Mouse (Mus musculus) regulatory T cell (primary cell): ENCODE data around the gene Loxl3.

Experiments
- in situ Hi-C: fragments of 300-600 bp; cut with MboI, MseI; formaldehyde crosslinking; loops from one replicate; pipeline ENCODE4 v1.15.1; 2025; ENCODE audit warnings: high pct_unique_total_duplicates

Gene Loxl3

DNA sequence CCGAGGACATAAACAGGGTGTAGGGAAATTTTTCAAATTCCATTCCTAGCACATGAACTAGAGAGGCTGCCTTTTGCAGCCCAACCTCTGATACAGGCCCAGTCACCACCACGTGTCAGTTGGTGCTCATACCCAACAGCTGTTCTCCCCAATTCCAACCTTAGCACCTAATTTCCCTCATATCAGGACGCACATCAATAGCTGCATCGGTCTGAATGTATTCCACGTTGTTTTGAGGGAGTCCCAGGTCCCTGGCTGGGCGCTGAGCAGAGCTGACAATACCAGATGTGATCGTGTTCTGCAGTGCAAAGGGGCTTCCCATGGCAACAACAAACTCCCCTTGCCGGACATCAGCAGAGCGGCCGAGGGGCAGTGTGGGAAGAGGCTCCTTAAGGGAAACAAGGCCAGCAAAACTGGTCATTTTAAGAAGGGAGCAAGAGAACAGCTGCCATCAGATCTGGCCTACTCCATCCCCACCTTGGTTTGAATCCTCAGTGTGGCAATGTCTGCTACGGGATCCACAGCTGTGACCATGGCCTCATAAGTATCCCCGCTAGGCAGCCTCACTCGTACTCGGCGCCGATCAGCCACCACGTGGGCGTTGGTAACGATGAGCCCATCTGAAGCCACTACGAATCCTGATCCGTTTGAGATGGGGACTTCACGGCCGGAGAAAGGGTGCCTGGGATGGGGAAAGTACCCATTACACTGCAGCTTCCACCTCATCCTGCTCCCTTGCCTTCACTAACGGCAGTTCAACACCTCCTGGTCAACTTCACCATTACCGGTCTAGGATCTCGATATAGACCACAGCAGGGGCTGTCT lies 19.4 kb downstream of the Loxl3 start:
- in situ Hi-C loops = loop anchor here (10.0 kb wide), 1 partner anchor 49 kb away; no protein-coding TSS in a partner anchor

DNA sequence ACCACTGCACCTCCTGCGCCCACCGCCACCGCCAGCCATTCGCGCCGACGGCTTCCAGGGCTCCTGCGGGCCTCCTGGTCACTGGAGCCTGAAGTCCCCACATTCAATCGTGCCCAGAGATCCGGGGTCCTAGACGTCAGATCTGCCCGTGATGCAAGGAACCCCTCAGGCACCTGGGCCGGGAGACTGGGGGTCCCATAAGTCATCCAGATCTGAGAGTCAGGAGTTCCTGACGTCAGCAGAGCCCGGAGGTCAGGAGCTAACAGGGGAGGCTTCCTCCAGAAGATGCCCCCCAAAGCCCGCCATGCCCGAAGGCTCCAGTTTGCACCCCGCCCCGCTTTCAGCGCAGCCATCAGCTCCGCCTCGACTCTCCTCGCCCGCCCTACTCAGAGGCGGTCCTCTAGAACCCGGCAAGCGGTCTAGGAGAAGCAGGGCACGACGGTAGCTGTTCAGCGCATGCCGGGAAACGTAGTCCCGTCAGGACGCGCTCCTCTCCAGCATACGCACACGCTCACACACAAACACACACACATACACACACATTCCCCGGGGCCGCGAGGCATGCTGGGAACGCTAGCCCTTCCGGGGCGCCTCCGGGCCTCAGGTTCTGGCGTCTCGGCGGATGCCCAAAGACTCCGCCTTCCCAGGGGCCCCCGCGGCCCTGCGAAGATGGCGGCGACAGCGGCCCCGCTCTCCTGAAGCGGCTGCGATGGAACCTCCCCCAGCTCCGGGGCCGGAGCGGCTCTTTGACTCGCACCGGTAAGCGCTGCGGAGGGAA lies 20.3 kb downstream of the Loxl3 start, which contains the start of gene Aup1:
Gene Aup1, plus strand, starts transcription at position 448 of the 778 bp plus-strand sequence.
- in situ Hi-C loops = loop anchor here (10.0 kb wide), 1 partner anchor 49 kb away; no protein-coding TSS in a partner anchor

DNA sequence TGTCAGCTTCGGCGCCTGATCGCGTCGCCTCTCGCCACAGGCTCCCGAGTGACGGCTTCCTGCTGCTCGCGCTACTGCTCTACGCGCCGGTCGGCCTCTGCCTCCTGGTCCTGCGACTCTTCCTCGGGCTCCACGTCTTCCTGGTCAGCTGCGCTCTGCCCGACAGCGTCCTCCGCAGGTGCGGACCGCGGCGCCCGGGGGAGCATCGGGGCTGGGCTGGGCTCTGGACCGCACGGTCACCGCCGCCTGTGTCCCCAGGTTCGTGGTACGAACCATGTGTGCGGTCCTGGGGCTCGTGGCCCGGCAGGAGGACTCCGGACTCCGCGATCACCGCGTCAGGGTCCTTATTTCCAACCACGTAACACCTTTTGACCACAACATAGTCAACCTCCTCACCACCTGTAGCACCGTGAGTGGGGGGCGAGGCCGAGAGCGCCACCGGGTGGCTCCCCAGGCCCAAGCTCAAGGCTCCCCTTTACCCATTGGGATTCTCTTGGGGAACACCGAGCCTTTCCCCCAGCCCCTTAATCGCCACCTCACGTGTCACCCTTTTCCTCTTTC lies 21.0 kb downstream of the Loxl3 start, which contains the start of gene Htra2:
Gene Htra2, minus strand, starts transcription at position 403 of the 561 bp plus-strand sequence.
- in situ Hi-C loops = loop anchor here (10.0 kb wide), 1 partner anchor 50 kb away; no protein-coding TSS in a partner anchor

DNA sequence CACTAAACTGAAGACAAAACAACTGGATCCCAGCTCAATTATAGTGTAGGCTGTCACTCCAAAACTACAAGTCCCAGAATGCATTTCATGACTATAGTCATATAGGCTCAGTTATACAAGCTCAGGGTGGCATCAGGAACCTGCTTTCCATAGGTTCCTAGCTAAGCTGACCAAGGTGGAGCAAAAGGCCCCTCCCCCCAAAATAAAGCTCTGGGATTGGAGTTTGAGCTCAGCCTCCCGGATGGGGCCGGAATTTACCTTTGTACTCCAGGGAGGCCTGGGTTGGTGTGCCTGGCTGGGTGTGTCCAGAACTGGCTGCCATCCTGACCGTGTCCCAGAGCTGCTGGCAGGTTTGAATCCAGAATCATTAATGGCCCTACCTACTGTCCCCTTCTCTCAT lies 23.8 kb downstream of the Loxl3 start, which contains the start of gene Dqx1:
Gene Dqx1, plus strand, starts transcription at position 55 of the 400 bp plus-strand sequence.
- in situ Hi-C loops = loop anchor here (10.0 kb wide), 1 partner anchor 53 kb away; no protein-coding TSS in a partner anchor

DNA sequence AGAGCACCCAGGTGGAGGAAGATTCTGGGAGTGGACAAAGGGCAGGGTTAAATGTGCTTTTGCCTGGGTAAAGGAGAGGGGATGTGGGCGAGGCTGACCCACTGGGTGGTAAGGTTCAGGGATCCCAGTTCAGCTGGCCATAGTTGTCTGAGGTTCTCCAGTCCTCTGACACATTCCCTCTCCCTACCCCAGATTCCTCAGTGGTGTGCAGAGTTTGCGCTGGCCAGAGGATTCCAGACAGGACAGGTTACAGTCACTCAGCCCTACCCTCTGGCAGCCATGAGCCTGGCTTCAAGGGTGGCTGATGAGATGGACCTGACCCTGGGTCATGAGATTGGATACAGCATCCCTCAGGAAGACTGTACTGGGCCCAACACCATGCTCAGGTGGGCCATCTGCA lies 24.8 kb downstream of the Loxl3 start:
- in situ Hi-C loops = loop anchor here (10.0 kb wide), 1 partner anchor 54 kb away; no protein-coding TSS in a partner anchor

DNA sequence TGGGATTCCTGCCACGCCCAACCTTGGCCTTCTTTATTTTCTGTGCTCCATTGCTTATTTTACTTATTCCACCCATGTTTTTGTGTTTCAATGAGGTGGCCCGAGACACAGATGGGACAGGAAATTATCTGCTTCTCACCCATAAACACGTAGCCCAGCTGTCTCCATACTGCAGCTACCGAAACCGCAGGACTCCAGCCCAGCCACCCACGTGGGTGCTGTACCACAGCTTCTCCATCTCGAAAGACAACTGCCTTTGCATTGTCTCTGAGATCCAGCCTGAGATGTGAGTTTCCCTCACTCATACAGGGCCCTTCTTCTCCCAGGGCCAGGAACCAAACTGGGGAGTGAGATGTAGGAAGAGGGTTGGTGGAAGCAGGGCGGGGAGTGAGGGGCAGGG lies 32.0 kb downstream of the Loxl3 start:
- in situ Hi-C loops = no loop called here

DNA sequence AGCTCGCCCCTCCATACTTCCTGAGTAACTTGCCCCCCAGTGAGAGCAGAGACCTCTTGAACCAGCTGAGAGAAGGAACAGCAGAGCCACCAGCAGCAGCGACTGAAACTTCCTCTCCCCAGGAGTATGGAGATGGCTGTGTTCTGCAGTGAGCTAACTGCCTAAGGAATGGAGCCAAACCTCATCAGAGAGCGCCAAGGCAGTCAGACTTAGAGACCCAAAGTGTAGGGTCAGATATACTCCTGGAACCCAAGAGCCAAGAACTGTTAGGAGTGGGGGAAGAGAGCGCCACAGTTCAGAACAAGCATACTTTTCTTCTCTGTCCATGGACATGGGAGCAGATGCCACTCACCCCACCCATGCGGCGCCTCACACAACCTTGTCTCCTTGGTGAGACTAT lies 32.5 kb downstream of the Loxl3 start:
- in situ Hi-C loops = no loop called here

DNA sequence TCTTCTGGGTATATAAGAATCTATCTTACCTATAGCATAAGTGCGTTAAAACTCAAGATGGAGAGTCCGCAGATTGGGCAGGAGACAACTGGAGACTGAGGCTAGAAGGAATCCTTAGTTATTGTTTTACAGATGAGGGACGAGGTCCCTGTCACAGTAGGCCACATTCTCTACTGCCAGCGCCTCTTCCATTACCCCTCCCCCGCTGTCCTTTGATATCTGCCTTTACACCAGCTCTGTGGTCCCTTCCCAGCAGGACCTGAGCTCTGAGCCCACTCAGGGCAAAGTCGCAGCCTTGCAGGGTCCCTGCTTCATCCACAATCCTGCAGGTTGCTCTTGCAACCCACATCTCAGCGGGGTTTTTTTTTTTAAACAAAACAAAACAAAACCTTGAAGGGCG lies 34.2 kb downstream of the Loxl3 start:
- in situ Hi-C loops = no loop called here

DNA sequence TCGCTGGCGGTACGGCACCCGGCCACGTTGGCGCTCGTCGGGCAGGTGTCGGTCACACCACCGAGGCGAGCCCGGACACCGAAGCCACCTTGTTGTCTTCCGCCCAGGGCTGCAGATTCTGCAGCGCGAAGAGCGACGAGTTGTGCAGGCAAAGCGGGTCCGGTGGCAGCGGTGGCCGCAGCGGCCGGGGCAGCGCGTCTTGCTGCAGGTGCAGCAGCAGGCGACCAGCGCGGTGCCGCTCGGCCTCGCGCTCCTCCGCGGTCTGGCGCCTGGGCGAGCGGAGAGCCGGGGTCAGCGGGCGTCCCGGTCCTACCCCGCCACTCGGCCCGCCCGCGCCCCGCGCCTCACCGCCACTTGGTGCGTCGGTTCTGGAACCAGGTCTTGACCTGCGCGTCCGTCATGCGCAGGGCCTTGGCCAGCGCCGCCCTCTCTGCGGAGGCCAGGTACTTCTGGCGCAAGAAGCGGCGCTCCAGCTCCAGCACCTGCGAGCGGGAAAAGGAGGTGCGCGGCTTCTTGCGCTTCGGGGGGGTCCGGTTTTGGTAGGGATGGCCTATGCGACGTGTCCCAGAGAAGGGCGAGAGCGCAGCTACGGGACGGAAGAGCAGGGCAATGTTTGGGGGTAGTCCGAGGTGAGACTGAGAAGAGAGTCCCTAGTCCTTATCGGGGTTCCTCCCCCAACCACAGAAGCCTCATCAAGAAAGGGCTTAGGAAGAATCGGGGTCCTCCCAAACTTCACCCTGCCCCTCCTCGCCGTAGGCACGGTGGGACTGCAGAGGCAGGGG lies 34.9 kb downstream of the Loxl3 start:
- in situ Hi-C loops = no loop called here

DNA sequence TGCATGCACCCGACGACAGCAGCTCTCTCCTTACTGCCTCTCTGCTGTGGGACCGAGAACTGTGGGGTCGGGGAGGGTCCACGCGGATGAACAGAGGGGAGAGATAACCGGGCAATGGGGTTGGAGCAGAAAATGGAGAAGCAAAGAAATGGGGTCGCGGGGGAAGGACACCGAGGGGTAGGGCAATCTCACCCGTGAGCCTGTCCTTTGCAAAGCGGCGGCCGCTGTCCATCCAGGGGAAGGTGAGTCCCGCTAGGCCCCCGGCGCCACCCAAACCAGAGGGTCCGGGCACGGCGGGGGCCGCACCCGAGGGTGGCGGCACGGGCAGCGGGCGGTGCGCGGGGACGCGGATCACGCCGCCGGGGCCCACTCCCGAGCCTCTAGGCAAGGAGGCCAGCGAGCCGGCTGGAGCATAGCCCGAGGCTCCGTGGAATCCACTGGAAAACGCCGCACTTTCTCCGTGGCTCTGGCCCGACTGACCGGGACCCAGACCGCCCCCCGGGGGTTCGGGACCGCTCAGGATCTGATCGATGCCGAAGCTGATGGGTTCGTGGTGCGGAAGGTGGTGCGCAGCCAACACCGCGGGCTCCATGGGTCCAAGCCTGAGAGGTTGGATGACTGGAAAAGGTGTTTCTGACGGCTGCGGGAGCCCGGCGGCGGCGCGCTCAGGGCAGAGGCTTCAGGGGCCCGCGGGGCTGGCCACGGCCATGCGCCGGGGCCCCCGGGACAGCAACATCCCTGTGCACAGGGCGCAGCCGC lies 35.7 kb downstream of the Loxl3 start:
- in situ Hi-C loops = no loop called here

DNA sequence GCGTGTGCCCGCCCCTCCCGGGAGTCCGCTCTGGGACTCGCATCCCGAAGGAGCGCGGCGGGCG lies 36.1 kb downstream of the Loxl3 start, which contains the start of gene Tlx2:
Gene Tlx2, minus strand, starts transcription at position 47 of the 64 bp plus-strand sequence.
- in situ Hi-C loops = no loop called here

DNA sequence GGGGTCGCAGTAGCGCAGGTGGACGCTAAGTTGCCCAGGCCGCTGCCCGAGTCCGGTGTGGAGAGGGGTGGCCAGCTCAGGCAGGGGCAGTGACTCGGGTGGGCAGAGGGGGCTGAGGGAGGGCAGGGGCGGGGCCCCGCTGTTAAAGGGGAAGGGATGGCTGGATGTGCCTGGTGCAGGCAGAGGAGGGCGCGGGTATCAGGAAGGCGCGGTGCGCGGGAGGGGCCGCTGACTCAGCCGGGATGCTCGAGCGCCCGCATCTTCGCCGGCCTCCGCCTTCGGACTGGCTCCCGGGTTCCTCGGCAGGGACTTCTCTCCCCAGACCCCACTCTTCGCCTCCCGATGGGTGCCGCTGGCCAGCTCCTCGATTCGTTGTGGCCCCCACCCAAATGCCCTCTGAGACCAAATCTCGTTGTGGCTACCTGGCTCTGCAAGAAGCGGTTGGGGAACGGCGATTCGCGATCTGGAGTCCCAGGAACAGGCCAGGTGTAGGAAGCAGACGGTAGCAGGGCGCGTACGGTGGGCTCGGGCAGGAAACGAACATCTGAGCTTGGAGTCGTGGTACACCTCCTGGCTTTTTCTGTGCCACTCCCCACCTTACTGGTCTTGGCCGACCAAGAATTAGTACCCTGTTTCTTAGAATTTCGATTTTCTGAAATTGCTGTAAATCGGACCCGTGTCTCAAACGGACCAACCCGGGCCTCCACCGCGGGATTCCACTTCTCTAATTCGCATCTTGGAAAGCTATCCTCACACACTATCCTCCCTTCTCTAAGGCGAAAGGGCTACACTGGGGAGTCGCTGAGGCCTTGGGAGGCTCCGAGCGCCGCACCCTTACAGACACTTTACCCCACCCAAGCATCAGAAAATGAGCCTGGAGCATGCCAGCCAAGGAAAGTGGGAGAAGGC lies 36.6 kb downstream of the Loxl3 start:
- in situ Hi-C loops = no loop called here

DNA sequence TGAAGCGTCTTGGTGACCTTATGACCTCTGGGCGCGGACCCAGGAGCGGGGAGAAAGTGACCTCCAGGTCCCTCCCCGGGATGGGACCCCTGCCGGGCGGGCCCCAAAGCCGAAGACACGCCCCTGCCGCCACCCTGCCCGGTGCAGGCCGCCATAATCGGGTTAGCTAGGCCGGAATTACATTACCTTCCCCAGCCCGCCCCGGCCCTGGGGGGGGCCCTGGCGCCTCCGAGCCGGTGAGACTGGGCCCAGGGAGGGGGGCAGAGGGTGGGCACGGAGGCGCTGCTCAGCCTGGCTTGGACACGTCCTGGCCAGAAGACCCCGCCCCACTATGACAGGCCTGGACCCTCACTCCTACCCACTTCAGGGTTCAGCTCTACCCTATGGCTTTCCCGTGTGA lies 37.2 kb downstream of the Loxl3 start:
- in situ Hi-C loops = no loop called here

DNA sequence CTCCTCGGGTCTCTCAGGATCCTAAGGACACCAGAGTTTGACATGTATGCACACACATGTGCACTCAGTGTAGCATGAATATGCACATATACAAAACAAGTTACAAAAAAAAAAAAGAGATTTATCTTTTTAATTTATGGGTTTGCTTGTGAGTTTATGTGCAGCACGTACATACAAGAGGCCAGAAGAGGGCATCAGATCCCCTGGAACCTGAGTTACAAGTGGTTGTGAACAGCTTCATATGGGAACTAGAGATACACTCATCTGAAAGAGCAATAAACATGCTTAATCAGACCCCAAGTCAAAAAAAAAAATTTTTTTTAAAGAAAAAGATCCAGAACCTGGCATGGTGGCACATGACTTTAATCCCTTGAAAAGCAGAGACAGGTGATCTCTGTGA lies 41.0 kb downstream of the Loxl3 start:
- in situ Hi-C loops = no loop called here

DNA sequence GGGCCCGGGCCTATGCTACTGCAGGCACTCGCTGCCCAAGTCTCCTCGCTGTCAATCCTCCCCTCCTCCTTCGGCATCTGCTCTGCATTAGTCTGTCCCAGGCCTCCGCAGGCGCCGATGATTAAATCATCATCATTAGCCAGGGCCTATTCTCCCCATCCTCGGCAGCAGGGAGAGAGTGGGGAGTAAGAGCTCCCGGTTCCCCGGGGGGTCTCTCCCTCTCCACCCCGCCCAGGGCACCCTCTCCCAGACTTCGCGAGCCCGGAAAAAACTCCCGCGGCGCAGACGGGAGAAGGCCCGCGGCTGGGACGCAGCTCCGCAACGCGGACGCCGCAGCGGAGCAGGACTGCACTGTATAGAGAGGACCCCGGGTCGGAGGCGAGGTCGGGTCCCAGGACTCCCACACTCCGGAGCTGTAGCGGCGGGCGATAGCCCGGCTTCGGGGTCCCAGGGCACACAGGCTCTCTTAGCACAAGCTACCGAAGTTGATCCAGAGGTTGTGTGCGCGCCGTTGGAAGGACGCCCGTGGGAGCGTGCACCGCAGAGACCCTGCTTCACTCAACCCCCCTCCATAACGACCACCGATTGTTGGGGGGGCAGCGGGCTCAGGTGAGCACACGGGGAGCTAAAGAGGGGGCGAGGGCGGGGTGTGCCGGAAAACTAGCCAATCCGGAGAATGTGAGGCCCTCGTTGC lies 43.8 kb downstream of the Loxl3 start, which contains the start of gene Pcgf1:
Gene Pcgf1, plus strand, starts transcription at position 240 of the 694 bp plus-strand sequence.
- in situ Hi-C loops = no loop called here

DNA sequence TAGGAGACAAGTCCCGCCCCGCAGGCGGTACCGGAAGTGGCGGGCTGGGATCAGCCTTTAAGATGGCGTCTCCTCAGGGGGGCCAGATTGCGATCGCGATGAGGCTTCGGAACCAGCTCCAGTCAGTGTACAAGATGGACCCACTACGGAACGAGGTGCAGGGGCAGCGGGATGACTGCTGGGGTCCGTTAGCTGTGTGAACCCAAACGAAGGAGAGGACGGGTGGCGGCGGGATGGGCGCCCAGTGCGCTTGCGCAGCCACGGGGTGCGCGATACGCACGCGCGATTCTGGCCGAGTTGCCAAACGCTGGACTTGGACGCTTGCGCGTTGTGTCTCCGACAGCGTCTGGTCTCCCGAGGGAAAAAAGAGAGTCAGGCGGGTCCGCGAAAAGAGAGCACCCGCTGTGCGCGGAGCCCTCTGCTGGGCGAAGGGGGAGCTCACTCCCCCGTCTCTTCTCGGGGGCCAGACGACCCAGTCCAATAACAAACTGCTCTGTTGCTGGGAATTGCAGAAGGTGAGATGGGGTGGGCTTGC lies 44.4 kb downstream of the Loxl3 start:
- in situ Hi-C loops = no loop called here

DNA sequence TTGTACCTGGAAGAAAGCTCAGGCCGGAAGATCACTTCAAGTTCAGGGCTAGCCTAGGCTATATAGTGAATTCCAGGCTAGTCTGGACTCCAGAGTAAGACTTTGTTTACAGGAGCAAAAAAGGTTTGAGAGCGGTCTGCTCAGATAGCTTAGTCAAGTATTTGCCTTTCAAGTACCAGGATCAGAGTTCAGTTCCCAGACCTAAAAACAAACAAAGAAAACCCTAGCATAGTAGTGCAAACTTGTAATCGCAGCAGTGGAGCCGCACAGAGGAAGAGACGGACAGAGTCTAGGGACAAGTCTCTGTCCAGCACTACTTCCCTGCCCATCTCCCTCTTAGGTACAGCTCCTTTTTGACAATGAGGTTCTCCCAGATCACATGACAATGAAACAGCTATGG lies 46.2 kb downstream of the Loxl3 start:
- in situ Hi-C loops = no loop called here

DNA sequence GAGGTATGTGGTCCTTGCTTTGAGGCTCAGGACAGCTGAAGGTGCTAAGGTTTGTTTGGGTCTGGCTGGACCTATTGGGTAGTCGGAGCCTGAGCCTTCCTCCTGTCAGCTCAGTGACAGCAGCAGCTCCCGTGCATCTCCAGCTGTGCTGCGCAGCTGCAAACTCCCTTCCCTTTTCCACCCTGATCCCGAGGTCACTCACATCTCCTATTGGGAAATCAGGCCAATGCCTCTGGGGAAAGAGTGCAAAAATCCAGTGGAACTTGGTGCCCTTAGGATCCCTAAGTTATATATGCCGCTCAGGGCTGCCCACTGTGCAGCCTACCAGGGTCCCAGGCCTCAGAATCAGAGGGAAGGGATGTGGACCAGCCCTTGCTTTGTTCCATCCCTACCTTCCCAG lies 49.5 kb downstream of the Loxl3 start:
- in situ Hi-C loops = no loop called here

DNA sequence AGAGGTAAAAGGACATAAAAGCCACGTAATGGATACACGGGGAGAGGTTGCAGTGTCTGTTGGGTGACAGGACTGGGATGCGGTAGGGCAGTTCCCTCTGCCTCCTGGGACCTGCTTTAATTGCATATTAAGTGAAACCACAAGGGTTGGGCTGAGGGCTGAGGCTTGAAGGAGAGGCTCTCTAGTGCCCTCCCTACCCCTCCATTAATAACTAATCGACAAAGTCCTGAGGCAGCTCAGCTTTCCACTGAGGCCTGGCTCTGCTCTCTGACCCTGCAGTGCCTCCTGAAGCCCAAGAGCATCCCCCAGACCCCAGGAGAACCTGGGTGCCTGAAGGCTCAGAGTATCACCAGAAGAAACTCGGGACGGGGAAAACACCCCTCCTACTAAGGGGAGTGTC lies 50.5 kb downstream of the Loxl3 start:
- in situ Hi-C loops = no loop called here
